Mouse (Mus musculus): ENCODE measurements at regions not wholly inside any gene's neighbourhood (a gene's known extent, or its start where the extent isn't known, plus 50 kb on each side); places are given as distances from the start of the nearest gene placed in this dataset.
A peak's percentile ranks its signal among the peaks of the same experiment; 100 is the strongest.

GRCm38 (mm10) chr11:113182083-113182861 is 400.2 kb downstream of the Sox9 start:
- WGBS: 38% methylated on average over 13 of the region's 13 CpGs
- Histone ChIP-seq H3K9me3 (no peaks in the 10 kb centered on the region), H3K9ac (no peak overlapping the region), H3K4me1 (replicated peaks) (peaks cover 96% of the 10 kb centered on the region), H3K27me3 (no peaks in the 10 kb centered on the region), H3K4me2 (no peak overlapping the region), H3K4me3 (no peak overlapping the region), H3K36me3 (no peaks in the 10 kb centered on the region), H3K27ac (replicated peaks) (peak overlapping the region; percentile 9; the same call in 1 of the 2 replicates)
- ATAC-seq (ENCODE audit: low read depth): 0 out of 2 replicates have a peak, but pooled peaks have one; percentile 6

- H3K4me3 ChIP-seq: no peak overlapping the region
- H3K27ac ChIP-seq (replicated peaks): peak overlapping the region; percentile 65
- H3K27me3 ChIP-seq: no peaks in the 10 kb centered on the region
- ATAC-seq (ENCODE audit: low read depth): no peak
- H3K4me1 ChIP-seq (replicated peaks): peaks cover 95% of the 10 kb centered on the region
- WGBS: 44% methylated on average over 5 of the region's 5 CpGs
- 0 out of 2 replicates have a peak overlapping the region, but pooled peaks have one; percentile 5 for H3K9ac ChIP-seq
- no peaks in the 10 kb centered on the region for H3K36me3 ChIP-seq
- H3K4me2 ChIP-seq: peak overlapping the region; percentile 26; the same call in 1 of the 2 replicates
- no peaks in the 10 kb centered on the region for H3K9me3 ChIP-seq
Observed at GRCm38 (mm10) chr11:113183556-113183955, 401.5 kb downstream of the Sox9 start.

GRCm38 (mm10) chr11:113184095-113184494 is 402.1 kb downstream of the Sox9 start:
- H3K4me2 ChIP-seq: peak overlapping the region; percentile 26
- H3K27me3 ChIP-seq: no peaks in the 10 kb centered on the region
- no peaks in the 10 kb centered on the region for H3K36me3 ChIP-seq
- H3K4me1 ChIP-seq (replicated peaks): peaks cover 95% of the 10 kb centered on the region
- 6% methylated on average over 9 of the region's 9 CpGs for WGBS
- no peak for ATAC-seq (ENCODE audit: low read depth)
- H3K4me3 ChIP-seq: no peak overlapping the region
- H3K9me3 ChIP-seq: no peaks in the 10 kb centered on the region
- peak overlapping the region; percentile 65 for H3K27ac ChIP-seq (replicated peaks)
- H3K9ac ChIP-seq: no peak overlapping the region

- peaks cover 85% of the 10 kb centered on the region for H3K4me1 ChIP-seq (replicated peaks)
- H3K9me3 ChIP-seq: no peaks in the 10 kb centered on the region
- H3K9ac ChIP-seq: no peak overlapping the region
- no peaks in the 10 kb centered on the region for H3K36me3 ChIP-seq
- H3K27ac ChIP-seq (replicated peaks): 0 out of 2 replicates have a peak overlapping the region, but pooled peaks have one; percentile 23
- no peak overlapping the region for H3K4me3 ChIP-seq
- peak overlapping the region; percentile 4; the same call in 1 of the 2 replicates for H3K4me2 ChIP-seq
- 52% methylated on average over 8 of the region's 8 CpGs for WGBS
- no peaks in the 10 kb centered on the region for H3K27me3 ChIP-seq
- no peak for ATAC-seq (ENCODE audit: low read depth)
Observed at GRCm38 (mm10) chr11:113187407-113187806, 405.4 kb downstream of the Sox9 start.

- WGBS: 6% methylated on average over 4 of the region's 4 CpGs
- Histone ChIP-seq H3K9me3 (no peaks in the 10 kb centered on the region), H3K27me3 (no peaks in the 10 kb centered on the region), H3K4me3 (no peak overlapping the region), H3K9ac (0 out of 2 replicates have a peak overlapping the region, but pooled peaks have one; percentile 22), H3K36me3 (no peaks in the 10 kb centered on the region), H3K27ac (replicated peaks) (peak overlapping the region; percentile 85), H3K4me2 (0 out of 2 replicates have a peak overlapping the region, but pooled peaks have one; percentile 22), H3K4me1 (replicated peaks) (peaks cover 83% of the 10 kb centered on the region)
- peak; percentile 93 for ATAC-seq (ENCODE audit: low read depth)
Observed at GRCm38 (mm10) chr11:113188263-113188920, 406.4 kb downstream of the Sox9 start.

GRCm38 (mm10) chr11:113190006-113190405 is 408.0 kb downstream of the Sox9 start:
- WGBS: 87% methylated on average over 6 of the region's 6 CpGs
- Histone ChIP-seq H3K27ac (replicated peaks) (no peak overlapping the region), H3K4me2 (no peak overlapping the region), H3K9me3 (no peaks in the 10 kb centered on the region), H3K9ac (no peak overlapping the region), H3K4me3 (no peak overlapping the region), H3K27me3 (no peaks in the 10 kb centered on the region), H3K4me1 (replicated peaks) (peaks cover 71% of the 10 kb centered on the region), H3K36me3 (no peaks in the 10 kb centered on the region)
- no peak for ATAC-seq (ENCODE audit: low read depth)

GRCm38 (mm10) chr11:113190520-113190919 is 408.5 kb downstream of the Sox9 start:
- Histone ChIP-seq H3K27ac (replicated peaks) (no peak overlapping the region), H3K36me3 (no peaks in the 10 kb centered on the region), H3K4me1 (replicated peaks) (peaks cover 70% of the 10 kb centered on the region), H3K4me2 (no peak overlapping the region), H3K9me3 (no peaks in the 10 kb centered on the region), H3K27me3 (no peaks in the 10 kb centered on the region), H3K9ac (no peak overlapping the region), H3K4me3 (no peak overlapping the region)
- no peak for ATAC-seq (ENCODE audit: low read depth)
- 74% methylated on average over 4 of the region's 4 CpGs for WGBS

- ATAC-seq (ENCODE audit: low read depth): no peak
- Histone ChIP-seq H3K36me3 (no peaks in the 10 kb centered on the region), H3K9ac (no peak overlapping the region), H3K9me3 (no peaks in the 10 kb centered on the region), H3K4me1 (replicated peaks) (peaks cover 66% of the 10 kb centered on the region), H3K27ac (replicated peaks) (no peak overlapping the region), H3K4me2 (no peak overlapping the region), H3K4me3 (no peak overlapping the region), H3K27me3 (no peaks in the 10 kb centered on the region)
- WGBS: 90% methylated on average over 7 of the region's 7 CpGs
Observed at GRCm38 (mm10) chr11:113191006-113191405, 409.0 kb downstream of the Sox9 start.

GRCm38 (mm10) chr11:113192086-113192856 is 410.2 kb downstream of the Sox9 start:
- ATAC-seq (ENCODE audit: low read depth): no peak
- Histone ChIP-seq H3K9ac (0 out of 2 replicates have a peak overlapping the region, but pooled peaks have one; percentile 17), H3K9me3 (no peaks in the 10 kb centered on the region), H3K27me3 (no peaks in the 10 kb centered on the region), H3K4me1 (replicated peaks) (peaks cover 65% of the 10 kb centered on the region), H3K4me2 (no peak overlapping the region), H3K27ac (replicated peaks) (peak overlapping the region; percentile 33; the same call in 1 of the 2 replicates), H3K4me3 (no peak overlapping the region), H3K36me3 (no peaks in the 10 kb centered on the region)
- 68% methylated on average over 22 of the region's 22 CpGs for WGBS

- Histone ChIP-seq H3K9ac (no peak overlapping the region), H3K27ac (replicated peaks) (no peak overlapping the region), H3K36me3 (no peaks in the 10 kb centered on the region), H3K27me3 (no peaks in the 10 kb centered on the region), H3K9me3 (no peaks in the 10 kb centered on the region), H3K4me1 (replicated peaks) (peaks cover 67% of the 10 kb centered on the region), H3K4me3 (no peak overlapping the region), H3K4me2 (no peak overlapping the region)
- 82% methylated on average over 15 of the region's 15 CpGs for WGBS
- ATAC-seq (ENCODE audit: low read depth): no peak
Observed at GRCm38 (mm10) chr11:113194144-113194827, 412.3 kb downstream of the Sox9 start.

All from neural tube, embryonic 13.5 days (tissue).